Mouse (Mus musculus) adrenal gland, adult (tissue): ENCODE measurements at regions not wholly inside any gene's neighbourhood (a gene's known extent, or its start where the extent isn't known, plus 50 kb on each side); places are given as distances from the start of the nearest gene placed in this dataset.

Source experiments
- DNase-seq, 2 experiments: peaks; one replicate each; pipeline ENCODE4 v3.0.0; 2022 to 2023; ENCODE audit warnings: low spot score in 1 of 2; ENCODE audit not compliant: inconsistent age in 2 of 2

DNA sequence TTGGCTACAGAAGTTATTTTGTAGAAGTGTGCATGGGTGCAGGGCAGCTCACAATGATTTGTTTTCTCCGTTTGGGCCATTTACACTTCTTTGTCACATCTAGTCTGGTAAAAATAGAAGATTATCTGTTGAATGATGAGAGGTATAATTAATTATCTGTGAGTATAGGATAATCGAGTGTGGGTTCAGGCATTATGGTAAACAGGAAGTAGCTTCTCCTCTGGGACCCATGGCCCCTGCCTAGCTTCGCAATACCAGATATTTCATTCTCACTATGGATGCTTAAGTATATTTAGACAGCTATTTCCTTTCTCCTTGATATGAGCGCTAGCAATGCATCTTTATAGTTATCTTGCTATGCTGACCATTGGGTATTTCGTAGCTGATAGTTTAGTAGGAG is 1373.7 kb upstream of the Pcdh20 start:
- no peak for DNase-seq

DNA sequence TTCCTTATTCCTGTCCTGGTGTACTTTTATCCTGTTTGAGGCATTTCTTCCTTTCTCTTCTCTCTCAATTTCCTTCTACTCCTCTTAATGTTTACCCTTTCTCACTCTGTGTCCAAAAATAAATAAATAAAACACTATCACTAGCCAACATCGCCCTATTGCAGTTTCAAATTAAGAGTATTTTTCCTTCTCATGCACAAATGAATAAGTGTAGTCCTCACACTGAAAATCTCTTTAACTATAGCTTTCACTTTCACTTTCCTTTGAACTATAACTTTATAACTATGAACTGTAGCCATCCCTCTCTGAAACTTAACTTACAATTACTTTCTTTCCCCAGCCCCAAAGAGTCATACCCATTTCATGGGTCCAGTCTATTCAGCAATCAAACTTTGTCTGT is 1355.5 kb upstream of the Pcdh20 start:
- no peak for DNase-seq

DNA sequence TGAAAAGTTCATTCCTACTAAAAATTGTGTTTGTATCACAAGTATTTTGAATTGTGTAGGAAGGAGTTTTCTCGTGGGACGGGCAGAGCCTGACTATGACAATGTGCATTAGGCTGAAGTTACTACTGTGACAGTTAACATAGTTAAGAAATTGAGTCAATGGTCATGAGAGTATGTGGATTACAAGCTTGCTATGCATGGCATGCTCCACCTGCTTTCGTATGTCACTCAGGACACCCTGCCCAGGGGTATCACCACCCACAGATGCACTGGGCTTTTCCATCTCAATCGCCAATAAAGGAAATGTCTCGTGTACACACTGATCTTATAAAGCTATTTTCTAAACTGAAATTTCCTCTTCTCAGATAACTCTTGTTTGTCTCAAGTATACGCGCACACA is 1354.8 kb upstream of the Pcdh20 start:
- no peak for DNase-seq

DNA sequence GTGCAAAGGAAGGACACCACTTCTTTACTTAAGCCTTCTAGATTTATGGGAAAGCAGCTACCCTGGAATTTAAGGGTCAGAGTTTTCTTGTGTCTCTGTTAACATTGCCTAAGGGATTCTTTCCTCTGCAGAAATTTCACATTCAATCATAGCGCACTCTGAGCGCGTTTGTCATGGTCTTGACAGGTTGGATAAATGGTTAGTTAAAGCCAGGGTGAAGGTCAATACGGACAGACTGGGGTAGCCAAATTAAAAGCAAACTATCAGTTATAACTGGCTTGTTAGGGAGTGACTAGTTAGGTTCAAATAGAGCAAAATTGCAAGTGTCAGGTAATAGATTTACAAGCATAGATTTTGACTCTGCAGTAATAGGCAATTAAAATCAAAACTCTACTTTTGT is 1352.2 kb upstream of the Pcdh20 start:
- peak in 1 of 2 experiments; percentile 23 for DNase-seq

DNA sequence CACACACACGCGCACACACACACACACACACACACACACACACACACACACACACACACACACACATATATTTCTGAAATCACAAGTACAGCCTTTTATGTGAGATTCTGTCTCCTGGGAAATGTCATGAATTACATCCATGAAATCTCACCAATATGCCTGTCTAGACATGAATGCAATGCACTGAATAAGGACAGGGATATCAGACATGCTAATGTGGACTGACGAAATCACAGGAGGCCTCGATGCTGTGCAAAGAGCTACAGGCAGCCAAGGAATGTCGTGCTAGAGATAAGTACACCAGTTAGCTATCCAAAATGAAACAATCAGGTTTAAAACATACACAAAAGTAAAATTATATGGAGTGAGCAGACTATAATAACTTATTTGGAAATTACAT is 1351.0 kb upstream of the Pcdh20 start:
- DNase-seq = no peak

DNA sequence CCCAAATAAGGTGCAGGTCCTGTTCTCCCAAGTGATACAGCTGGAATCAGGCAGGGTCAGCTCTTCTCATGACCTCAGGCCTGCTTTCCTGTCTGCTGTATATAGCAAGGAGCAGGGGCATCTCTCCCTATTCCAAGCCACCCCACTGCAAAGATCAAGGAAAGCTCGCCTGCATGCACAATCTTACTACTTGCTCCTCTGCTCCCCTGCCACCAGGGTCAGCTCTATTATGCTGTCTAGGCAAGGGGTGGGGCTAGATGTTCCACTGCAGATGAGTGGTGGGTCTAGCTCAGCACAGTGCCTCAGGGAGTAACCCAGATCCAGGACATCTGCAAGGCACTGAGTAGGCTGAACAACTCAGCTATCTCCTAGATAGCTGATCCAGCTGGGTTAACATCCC is 1335.6 kb upstream of the Pcdh20 start:
- no peak for DNase-seq

DNA sequence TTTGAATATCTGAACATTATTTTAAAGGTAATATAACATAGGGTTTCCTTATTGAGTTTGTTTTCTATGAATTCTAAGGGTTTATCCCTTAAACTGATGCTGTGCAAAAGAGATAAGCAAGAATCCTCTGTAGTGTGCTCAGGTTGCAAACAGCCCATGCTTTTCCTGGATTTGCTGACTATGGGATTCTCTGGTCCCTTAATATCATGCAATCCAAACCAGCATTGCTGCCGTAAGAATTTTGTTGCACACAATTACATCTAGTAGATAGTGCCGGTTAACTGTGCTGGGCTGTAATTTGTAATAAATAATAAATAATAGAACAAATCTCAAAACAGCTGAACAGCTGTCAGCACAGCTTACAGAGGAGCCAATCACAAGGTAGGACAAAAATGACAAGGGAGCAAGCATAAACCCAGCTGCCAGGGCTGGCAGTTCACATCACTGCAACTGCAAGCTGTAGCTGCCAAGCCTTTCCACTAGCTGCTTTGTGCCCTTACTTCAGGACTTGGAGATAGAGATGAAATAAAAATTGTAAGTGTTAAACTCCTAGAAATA is 1333.6 kb upstream of the Pcdh20 start:
- no peak for DNase-seq

DNA sequence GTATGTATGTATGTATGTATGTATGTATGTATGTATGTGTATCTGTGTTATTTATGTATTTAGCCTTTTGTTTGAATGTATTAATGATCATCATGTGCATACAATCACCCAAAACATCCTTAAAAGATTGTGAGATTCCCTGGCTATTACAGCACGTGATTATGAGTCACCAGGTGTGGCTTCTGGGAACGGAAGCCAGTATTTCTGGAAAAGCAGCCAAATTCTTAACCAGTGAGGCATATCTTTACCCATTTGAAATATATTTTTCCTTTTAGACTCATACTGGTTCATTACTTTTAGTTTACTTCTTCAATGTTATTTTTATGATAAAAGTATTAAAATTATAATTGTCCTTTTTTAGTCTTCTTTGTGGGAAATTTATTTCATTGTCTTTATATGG is 1284.6 kb upstream of the Pcdh20 start:
- no peak for DNase-seq

DNA sequence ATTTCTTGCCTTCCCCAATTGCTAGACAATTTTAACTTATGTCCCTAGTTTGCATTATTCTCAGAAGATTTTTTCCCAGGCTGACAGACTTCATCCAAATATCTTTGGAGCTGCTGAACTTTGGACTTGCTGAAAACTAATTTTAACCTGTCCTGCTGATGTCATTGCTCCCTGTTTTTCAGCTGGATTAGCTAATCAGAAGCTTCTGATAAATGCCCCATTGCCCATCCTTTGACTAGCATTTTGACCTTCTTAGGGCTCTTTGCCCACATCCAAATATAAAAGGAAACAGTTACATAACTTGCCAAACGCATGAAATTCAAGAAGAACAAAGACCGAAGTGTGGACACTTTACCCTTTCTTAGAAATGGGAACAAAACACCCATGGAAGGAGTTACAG is 1242.5 kb upstream of the Pcdh20 start:
- no peak for DNase-seq
